Mouse (Mus musculus) gastrocnemius, postnatal 36 days (tissue): ENCODE results near the gene Relch. TPM values are rescaled to one million over a fixed set of nuclear protein-coding genes. Genes with fewer than 3 reads are reported as not detected.

Source experiments
- DNase-seq, 2 experiments: peaks; one replicate each; pipeline ENCODE4 v3.0.0; 2022
- intact Hi-C: fragments of 180-260 bp; cut with DNase I; formaldehyde crosslinking; loops from one replicate; pipeline ENCODE4 v1.15.1; 2025
- total RNA-seq, 2 experiments: library from RNA; stranded (reverse); gene quantifications; 2 replicates each; pipeline ENCODE4 v1.2.3; 2021

Relch gene
- total RNA-seq, 2 experiments from 2014 or later, result 8.1 to 8.5 TPM

DNA sequence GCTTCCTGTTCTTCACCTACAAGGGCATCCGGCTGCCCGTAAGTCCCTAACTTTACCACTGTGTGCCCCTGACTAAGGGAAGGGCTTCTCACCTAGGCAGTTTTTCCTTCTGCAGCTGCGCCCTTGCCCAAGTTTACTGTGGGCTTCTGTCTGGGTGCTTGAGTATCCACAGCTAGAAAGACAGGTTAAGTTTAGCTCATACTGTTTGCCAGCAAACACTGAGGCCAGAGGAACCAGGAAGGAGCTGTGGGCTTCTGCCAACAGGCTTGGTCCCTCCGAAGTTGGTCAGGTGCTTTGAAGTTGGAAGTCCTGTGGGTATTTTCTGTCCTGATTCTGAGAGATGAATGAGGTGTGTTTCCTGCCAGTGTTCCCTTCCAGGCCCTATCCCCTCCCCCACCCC is 121.5 kb downstream of the Relch start:
- intact Hi-C loops, result no loop called here
- no peak for DNase-seq

DNA sequence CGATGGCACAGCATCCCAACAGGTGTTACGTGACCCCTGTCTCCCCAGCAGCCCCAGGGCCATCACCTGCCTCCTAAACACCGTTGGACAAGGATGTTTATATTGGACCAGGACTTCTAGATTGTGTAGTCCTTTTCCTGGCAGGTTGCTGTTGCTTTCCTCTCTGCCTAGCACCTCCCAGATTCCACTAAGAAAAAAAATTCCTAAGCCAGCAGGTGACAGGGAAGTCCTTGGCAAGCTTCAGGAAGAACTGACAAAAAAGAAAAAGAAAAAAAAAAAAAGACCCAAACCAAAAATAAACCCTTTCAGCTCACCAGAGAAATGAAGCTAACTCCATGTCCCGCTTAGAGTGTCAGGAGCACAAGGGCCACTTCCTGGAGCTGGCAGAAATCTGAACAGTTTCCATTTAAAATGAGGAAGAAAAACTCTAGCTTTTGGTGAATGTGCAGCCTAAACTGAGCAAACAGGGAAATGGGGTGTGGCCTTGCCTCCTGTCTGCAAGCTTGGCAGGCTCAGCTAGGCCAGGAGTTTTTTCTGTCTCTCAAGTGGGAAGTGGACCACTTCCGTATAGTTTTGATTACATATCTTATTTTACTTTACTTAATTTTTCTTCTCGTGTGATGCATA is 123.2 kb downstream of the Relch start:
- intact Hi-C loops, result no loop called here

DNA sequence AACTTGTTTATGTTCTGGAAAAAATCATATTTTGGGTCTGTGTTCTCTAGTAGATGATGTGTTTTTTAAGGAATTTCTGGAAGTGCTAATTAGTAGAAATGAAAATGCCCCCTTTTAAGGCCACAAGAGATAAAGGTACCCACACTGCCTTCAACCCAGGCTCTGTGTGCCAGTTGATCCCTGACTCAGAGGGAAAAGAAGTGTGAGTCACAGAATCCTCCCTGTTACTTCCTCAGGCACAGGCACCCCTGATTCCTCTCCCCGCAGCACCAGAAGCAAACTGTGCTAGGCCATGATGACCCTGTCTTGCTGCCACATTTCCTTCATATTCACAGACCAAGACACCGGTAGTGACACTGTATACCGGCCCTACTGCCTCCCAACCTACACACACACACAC is 126.4 kb downstream of the Relch start:
- intact Hi-C loops, result no loop called here
- no peak for DNase-seq

More for the DNA sequence above, 123.2 kb downstream of the Relch start:
- DNase-seq, result no peak

DNA sequence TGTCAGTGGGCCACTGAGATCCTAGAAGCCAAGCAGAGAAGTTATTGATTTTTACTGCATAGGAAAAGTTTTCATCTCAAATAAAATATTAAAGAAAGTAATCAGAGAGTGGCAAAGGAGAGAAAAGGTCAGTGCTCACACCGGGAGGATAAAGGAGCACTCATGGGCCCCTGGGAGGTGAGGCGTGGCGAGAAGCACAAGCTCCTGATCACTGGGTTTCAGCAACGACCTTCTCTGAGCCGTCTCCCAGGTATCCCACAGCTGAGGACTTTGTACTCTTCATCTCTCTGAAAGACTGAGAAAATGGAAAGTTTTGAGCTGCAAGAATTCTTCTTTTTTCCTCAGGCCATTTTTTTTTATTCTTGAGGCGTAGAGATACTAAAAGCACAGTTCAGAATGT is 131.0 kb downstream of the Relch start:
- intact Hi-C loops, result no loop called here

DNA sequence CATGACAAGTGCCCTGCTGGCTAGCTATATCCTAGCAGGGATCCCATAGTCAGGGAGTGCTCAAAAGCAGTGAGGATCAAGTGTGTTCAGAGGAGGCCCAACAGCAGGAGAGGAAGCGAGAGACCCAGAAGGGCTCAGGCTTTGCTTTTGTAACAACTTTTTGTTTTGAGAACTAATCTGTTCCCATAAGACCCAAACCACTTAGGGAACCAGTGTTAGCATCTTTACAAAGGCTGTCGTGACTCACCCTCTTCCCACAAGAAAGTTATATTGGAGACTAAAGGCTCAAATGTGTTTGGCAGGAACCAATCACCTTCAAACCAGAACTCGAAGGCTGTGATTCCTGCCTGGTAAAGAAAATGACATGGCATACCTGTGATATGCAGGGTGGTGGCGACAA is 132.0 kb downstream of the Relch start:
- intact Hi-C loops, result no loop called here
- DNase-seq, result no peak

More for the DNA sequence above, 131.0 kb downstream of the Relch start:
- DNase-seq, result no peak

DNA sequence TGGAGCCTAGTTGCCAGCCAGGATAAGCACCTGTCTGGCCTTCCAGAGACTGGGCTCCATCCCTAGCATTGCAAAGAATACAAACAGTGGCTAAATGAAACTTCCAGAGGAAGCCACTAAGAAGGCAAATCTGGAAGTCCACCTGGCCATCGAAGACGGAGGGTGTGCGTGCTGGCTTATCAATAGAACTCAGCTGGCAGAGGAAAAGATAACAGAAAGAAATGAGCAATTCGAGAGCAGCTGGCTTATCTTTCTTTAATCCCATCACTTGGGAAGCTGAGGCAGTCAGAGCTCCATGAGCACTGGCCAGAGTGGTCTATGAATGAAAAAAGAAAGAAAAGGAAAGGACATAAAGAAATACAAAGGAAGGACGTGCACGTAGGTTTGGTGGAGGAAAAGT is 136.9 kb downstream of the Relch start:
- intact Hi-C loops, result no loop called here
- no peak for DNase-seq

DNA sequence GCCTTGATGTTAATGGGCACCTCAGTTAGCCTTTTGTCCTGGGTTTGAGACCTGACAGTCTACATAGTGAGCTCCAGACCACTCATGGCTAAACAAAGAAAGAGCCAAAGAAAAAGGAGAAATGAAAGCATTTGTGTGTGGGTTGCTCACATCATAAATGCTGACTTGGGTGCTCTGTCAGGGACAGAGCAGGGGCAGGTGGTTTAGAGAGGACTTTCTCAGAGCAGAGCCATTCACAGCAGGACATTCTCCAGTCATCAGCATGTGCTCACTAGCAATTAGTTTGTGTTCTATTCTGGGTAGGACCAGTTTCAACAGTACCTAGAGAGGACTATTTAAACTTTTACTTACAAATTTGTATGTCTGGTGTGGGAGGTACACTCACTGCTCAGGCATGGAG is 137.6 kb downstream of the Relch start:
- intact Hi-C loops, result no loop called here
- no peak for DNase-seq

DNA sequence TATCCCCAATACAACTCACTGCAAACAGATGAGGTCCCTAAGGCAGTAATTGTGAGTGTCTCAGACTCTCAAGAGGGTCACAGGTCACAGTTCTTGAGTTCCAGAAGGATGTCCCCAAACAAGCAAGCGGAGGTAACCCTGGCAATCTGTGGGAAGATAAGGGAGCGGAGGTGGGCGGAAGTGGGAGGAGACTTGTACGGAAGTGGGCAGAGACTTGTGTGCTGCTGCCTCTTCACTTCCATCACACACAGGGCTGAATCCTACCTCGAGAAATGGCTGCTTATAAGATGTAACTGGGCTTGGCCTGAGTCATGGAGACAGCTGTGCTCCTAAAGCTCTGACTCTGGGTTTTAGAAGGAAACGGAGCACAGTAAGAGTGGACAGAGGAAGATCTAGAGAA is 139.3 kb downstream of the Relch start:
- intact Hi-C loops, result no loop called here
- DNase-seq, result no peak

DNA sequence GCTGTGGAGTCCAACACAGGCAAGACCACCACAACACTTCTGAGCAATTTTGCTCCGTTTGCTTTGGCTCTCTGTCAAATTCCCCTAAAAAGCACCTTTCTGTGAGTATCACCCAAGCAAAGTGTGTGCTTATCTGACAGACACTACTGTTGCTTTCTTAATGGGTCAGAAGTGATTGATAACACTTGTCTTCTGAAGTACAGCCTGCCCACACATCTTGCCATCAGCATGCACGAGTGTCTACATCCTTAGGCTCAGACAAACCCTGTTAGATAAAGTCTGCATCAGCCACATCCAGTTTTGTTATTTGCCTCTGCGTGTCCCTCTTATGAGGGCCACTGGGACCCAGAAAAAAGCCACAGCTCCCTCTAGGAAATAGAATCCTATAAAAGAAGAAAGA is 140.6 kb downstream of the Relch start:
- no peak for DNase-seq
- intact Hi-C loops, result no loop called here

Other genes starting within 250 kb of the Relch start
- gene Pign, start 184 bp upstream of the Relch start, total RNA-seq, result 1 to 10 TPM; 5.7 to 8.4 TPM
- gene Tnfrsf11a, start 116.9 kb downstream of the Relch start, total RNA-seq, result under 1 TPM; 0.48 to 0.49 TPM